Mouse (Mus musculus) left cerebral cortex, adult 9 months (tissue): ENCODE results near the gene Cebpz.

ENCODE experiments used
- DNase-seq, 2 experiments: peaks; one replicate each; pipeline ENCODE4 v3.0.0; 2022; ENCODE audit warnings: low spot score in 2 of 2

Gene Cebpz

DNA sequence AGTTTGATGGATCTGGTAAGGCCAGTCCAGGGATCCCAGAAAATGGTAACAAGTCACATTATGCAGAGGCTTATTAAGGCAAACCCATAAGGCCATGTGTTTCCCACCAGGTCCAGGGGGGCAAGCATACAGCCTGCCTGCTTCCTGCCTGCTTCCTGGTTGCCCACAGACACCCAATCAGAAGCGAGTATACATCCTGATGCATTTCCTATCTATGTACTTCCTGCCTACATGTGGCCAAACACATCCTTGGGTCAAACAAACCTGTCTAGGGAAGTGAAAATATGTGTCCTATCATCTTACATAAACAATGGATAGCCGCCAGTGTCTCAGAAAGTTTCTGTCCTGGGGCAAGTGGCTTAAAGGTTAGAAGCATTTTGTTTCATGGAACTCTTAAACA, 33.7 kb downstream of the Cebpz start:
- DNase-seq = no peak

DNA sequence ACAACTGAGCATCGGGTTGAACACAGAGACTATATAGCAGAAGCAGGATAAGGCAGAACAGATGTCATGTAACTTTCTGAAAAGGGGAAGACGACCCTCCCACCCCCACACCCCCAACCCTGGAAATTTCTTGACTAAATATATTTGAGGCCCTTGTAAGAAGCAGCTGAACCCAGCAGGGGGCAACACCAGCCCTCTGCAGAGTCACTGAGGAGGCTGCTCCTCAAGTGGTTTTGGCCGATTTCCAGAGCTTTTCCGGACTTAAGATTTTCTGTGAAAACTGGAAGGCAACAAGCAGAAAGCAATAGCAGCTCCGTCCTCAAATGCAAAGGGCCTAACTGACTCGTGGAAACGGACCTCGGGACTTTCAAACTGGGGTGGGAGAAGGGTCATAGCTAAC, 41.5 kb downstream of the Cebpz start:
- DNase-seq = peak in 1 of 2 experiments; percentile 31

DNA sequence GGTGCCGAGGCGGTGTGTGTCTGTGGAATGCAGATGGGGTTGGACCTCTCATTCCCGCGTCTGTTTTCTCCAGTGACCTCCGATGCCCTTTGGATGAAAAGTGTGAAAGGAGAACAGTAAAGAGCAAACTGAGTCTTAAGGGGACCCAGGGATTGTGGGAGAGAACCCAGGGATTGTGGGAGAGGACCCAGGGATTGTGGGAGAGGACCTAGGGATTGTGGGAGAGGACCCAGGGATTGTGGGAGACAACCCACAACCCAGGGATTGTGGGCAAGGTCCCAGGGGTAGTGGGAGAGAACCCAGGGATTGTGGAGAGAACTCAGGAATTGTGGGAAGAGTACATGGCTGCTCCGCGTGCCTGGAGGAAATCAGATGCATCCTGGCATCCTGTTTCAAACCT, 41.9 kb downstream of the Cebpz start:
- no peak for DNase-seq

DNA sequence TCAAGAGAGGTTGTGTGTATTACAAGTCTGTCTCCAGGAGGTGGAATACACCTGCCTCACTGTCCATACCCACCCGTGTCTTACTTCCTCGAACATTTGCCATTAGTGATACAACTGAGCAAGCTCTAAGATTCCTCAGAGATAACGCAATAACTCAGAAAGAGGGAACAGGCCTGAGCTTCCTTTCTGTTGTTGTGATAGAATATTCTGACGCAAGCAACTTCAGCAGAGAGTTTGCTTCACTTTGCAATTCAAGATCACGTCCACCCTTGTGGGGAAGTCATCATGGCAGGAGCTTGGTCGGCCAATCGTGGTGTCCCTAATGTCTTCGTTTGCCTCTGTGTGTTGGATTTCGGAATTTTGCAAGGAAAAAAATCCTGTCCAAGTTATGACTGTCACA, 45.8 kb downstream of the Cebpz start:
- DNase-seq = no peak

DNA sequence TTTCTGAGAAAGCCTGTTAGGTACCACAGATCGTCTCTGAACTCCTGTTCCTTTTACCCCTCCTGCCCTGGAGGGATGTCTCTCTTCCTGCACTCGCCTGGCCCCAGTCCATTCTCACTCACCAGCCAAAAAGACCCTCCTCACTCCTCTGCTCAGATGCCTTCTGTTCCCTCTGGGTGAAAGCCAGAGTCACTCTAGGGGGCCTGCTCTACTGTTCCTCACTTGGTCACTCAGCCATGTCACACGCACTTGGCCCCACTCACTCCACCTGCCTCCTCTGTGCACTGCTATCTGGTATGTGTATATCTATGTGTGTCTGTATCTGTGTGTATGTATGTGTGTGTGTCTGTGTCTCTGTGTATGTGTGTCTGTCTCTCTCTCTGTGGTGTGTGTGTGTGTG, 47.7 kb downstream of the Cebpz start:
- no peak for DNase-seq

DNA sequence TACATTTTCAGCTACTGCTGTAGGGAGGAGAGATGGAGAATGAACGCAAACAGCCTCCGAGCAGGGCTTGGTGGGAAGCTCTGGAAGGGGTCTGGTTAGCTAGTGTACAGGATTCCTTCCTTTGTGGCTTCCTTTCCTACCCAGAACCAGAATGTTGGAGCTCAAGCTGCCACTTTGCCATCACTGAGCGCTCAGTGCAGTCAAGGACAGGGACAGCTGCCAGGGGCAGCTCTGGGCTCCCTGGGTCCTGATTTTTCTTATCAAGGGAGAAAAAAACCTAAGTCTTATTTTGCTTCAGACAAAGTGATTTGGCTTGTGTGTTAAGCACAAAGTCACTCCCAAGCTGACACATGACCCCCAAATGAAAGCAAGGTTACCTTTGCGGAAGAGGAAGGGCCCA, 48.3 kb downstream of the Cebpz start:
- no peak for DNase-seq

DNA sequence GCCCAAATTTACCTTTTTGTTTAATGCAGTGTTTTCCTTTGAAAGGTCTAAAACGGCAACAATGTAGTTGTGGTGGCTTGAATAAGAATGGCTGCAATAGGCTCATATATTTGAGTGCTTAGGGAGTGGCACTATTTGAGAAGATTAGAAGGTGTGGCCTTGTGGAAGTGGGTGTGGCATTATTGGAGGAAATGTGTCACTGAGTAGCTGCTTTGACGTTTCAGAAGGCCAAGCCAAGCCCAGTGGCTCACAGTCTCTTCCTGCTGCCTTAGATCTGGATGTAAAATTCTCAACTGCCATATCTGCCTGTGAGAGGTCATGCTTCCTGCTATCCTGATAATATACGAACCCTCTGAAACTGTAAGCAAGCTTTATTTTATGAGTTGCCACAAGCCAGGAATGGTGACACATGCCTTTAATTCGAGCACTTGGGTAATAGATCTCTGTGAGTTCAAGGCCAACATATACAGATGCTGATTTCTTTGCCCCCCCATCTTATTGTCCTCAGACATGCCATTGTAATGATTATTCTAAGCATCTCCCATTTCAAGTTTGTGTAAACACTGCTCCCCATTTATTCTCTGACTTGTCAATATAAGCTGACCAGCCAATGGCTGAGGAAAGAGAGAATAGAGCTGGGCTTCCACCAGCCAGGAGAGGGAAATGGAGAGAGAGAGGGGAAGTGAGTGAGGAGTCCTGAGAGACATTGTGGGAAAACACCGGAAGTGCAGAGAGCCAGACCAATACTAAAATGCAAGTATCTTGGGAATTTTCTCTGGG, 51.4 kb downstream of the Cebpz start:
- DNase-seq = no peak

DNA sequence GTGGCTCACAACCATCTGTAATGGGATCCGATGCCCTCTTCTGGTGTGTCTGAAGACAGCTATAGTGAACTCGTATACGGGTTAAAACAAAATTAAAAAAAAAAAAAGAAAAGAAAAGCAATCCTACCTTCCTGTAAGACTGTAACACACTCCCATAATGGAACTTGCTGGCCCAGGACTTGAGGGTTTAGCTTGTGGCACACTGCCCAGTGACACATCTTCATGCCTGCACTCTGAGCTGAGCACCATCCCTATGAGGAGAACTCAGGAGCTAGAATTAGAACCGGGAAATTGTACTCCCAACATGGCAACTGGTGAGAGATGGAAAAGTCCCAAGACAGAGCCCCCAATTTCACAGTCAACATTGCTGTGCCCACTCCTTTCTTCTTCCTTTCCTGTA, 53.6 kb downstream of the Cebpz start:
- DNase-seq = no peak

DNA sequence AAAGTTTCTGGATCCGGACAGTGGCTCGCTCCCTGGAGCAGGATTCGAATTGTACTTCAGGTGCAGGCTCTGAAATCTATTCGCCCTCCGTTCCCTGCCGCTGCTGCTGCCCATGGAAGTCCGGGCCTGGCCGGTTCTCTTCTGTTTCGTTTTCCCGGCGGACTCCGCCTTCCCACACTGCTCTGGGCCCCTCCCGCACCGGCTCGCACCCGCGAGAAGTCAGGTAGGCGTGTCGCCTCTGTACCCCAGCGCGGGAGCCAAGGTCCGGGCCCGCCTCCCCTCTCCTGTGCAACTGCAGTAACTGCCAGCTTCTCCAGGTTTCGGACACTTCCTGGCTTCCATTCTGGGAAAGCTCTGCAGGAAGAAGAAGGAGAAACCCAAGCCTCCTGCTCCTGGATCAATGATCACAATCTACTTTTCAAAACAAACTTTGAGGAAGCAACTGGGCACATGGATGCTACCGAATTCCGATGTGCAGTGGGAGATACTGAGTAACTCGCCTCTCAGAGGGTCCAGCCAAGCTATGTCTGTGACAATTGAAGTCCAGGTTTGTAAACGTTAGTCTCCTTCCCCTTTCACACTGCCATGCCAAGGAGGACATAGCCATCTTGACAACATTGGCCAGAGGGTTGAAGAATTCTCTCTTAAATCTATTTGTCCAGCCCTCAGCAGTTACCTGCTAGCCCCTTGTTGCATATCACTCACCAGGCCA, 54.3 kb downstream of the Cebpz start, which contains the start of gene Eif2ak2:
TSS of gene Eif2ak2 (minus strand) at position 173 of the 712 bp plus-strand sequence.
- DNase-seq = peak in 1 of 2 experiments; percentile 48

DNA sequence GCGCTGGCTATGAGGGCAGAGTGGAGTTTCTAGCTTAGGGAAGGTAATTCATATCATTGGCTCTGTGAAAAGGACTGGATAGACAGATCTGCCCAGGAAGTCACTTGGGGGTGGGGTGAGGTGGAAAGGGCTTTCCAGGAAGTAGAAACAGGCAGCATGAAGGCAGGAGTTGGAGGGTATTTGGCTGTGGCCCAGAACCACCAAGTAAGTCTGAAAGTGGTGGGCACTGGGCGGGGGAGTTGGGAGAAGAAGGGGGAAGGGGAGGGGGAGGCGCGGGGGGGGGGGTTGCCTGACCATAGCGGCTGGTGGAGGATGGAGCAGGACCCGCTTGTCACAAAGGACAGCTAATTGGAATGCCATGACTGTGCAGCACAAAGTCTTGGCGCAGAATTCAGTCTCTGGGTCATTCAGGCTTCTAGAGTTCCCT, 55.0 kb downstream of the Cebpz start:
- no peak for DNase-seq

DNA sequence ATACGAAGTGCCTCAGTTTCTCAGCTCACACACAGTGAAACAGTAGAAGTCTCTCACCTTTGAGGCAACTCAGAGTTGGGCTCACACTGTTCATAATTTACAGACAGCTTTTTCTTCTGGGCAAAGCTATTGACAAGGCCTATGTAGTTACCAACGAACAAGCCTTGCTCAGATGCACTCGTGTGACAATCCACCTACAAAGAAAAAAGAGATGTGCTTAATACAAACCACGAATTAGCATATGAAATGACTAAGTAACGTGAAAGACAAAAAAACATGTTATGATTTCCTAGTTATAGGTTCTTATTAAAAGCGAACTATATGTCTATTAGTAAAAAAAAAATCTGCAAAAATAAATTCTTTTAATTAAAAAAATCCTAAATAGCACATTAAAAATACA, 63.0 kb downstream of the Cebpz start:
- no peak for DNase-seq
